Mouse (Mus musculus): ENCODE measurements around the gene Ddx50. TPM values are rescaled to one million over a fixed set of nuclear protein-coding genes. Genes with fewer than 3 reads are reported as not detected.
A peak's percentile ranks its signal among the peaks of the same experiment; 100 is the strongest.

Ddx50 gene
- 100 to 1,000 TPM in 1 of 2 experiments, 10 to 100 TPM in 1; 89.7 to 106 TPM for total RNA-seq (2021)
- long read RNA-seq, experiment 1, transcript Ddx50-201 (15 exons, 2,535 nt): major isoform, 23 of 61 reads
- long read RNA-seq, experiment 1, partial matches to known transcripts: 3 of 61 reads
- long read RNA-seq, experiment 1, other reads (novel, unspliced or antisense): 32 of 61 reads
- long read RNA-seq, experiment 2, transcript Ddx50-201 (15 exons, 2,535 nt): major isoform, 19 of 74 reads
- long read RNA-seq, experiment 2, partial matches to known transcripts: 5 of 74 reads
- long read RNA-seq, experiment 2, other reads (novel, unspliced or antisense): 49 of 74 reads

- peak; percentile 98 to 99 for DNase-seq (ENCODE audit: low spot score in 2 of 2)
Observed at GRCm38 (mm10) chr10:62650881-62651810, at the start of gene Ddx50. Gene Ddx50 (minus strand): TSS chr10:62651218.

GRCm38 (mm10) chr10:62692771-62693170 is 41.8 kb upstream of the Ddx50 start:
- DNase-seq (ENCODE audit: low spot score in 2 of 2): no peak

- DNase-seq (ENCODE audit: low spot score in 2 of 2): no peak
Observed at GRCm38 (mm10) chr10:62692244-62692643, 41.2 kb upstream of the Ddx50 start.

- DNase-seq (ENCODE audit: low spot score in 2 of 2): no peak
Observed at GRCm38 (mm10) chr10:62687032-62687674, 36.1 kb upstream of the Ddx50 start.

- no peak for DNase-seq (ENCODE audit: low spot score in 2 of 2)
Observed at GRCm38 (mm10) chr10:62683043-62683442, 32.0 kb upstream of the Ddx50 start.

- no peak for DNase-seq (ENCODE audit: low spot score in 2 of 2)
Observed at GRCm38 (mm10) chr10:62679833-62680232, 28.8 kb upstream of the Ddx50 start.

GRCm38 (mm10) chr10:62677329-62677728 is 26.3 kb upstream of the Ddx50 start:
- no peak for DNase-seq (ENCODE audit: low spot score in 2 of 2)

GRCm38 (mm10) chr10:62676196-62676595 is 25.2 kb upstream of the Ddx50 start:
- DNase-seq (ENCODE audit: low spot score in 2 of 2): no peak

- no peak for DNase-seq (ENCODE audit: low spot score in 2 of 2)
Observed at GRCm38 (mm10) chr10:62672359-62672758, 21.3 kb upstream of the Ddx50 start.

- no peak for DNase-seq (ENCODE audit: low spot score in 2 of 2)
Observed at GRCm38 (mm10) chr10:62669245-62669644, 18.2 kb upstream of the Ddx50 start.

- no peak for DNase-seq (ENCODE audit: low spot score in 2 of 2)
Observed at GRCm38 (mm10) chr10:62668463-62668862, 17.4 kb upstream of the Ddx50 start.

- no peak for DNase-seq (ENCODE audit: low spot score in 2 of 2)
Observed at GRCm38 (mm10) chr10:62668043-62668442, 17.0 kb upstream of the Ddx50 start.

- peak in 1 of 2 experiments; percentile 55 for DNase-seq (ENCODE audit: low spot score in 2 of 2)
Observed at GRCm38 (mm10) chr10:62664963-62665590, 14.1 kb upstream of the Ddx50 start.

GRCm38 (mm10) chr10:62664171-62664570 is 13.2 kb upstream of the Ddx50 start:
- no peak for DNase-seq (ENCODE audit: low spot score in 2 of 2)

- no peak for DNase-seq (ENCODE audit: low spot score in 2 of 2)
Observed at GRCm38 (mm10) chr10:62656711-62657110, 5.7 kb upstream of the Ddx50 start.

- no peak for DNase-seq (ENCODE audit: low spot score in 2 of 2)
Observed at GRCm38 (mm10) chr10:62651961-62652360, 943 bp upstream of the Ddx50 start.

GRCm38 (mm10) chr10:62650358-62650782 is 648 bp downstream of the Ddx50 start:
- DNase-seq (ENCODE audit: low spot score in 2 of 2): no peak

GRCm38 (mm10) chr10:62604161-62604560 is 46.9 kb downstream of the Ddx50 start:
- no peak for DNase-seq (ENCODE audit: low spot score in 2 of 2)

- no peak for DNase-seq (ENCODE audit: low spot score in 2 of 2)
Observed at GRCm38 (mm10) chr10:62603233-62604030, 47.6 kb downstream of the Ddx50 start.

Data from gastrocnemius, postnatal 4 days (tissue).